Mouse (Mus musculus): ENCODE measurements around the gene Tmprss3. TPM values are rescaled to one million over a fixed set of nuclear protein-coding genes. Genes with fewer than 3 reads are reported as not detected.

Gene Tmprss3
- total RNA-seq, 2 experiments from 2014 or later = not detected

GRCm38 (mm10) chr17:31196283-31196682, 2.5 kb downstream of the Tmprss3 start:
- intact Hi-C loops (cut with DNase I) = no loop called here

GRCm38 (mm10) chr17:31195207-31195606, 3.6 kb downstream of the Tmprss3 start:
- DNase-seq (ENCODE audit: low spot score) = no peak
- intact Hi-C loops (cut with DNase I) = no loop called here

More at GRCm38 (mm10) chr17:31196283-31196682, 2.5 kb downstream of the Tmprss3 start:
- no peak for DNase-seq (ENCODE audit: low spot score)

GRCm38 (mm10) chr17:31193360-31193759, 5.4 kb downstream of the Tmprss3 start:
- no peak for DNase-seq (ENCODE audit: low spot score)
- intact Hi-C loops (cut with DNase I) = no loop called here

DNA sequence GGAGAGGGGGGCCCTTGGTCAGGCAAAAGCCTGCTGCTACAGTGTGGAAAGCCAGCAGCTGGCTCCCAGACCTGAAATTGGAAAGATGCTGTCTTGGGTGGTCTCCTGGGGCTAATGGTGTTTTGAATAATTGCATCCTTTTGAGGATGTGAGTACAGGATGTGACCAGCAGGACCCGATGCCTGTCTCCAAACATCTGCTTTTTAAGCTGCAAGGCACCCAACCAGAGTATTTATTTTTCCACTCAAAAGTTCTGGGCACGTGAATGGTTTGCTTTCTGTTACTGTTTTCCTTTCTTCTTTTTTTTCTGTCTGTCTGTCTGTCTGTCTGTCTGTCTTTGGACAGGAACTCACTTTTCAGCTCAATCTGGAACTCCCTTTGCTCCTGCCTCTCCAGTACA, 6.1 kb downstream of the Tmprss3 start:
- intact Hi-C loops (cut with DNase I) = no loop called here
- no peak for DNase-seq (ENCODE audit: low spot score)

GRCm38 (mm10) chr17:31191825-31192224, 7.0 kb downstream of the Tmprss3 start:
- intact Hi-C loops (cut with DNase I) = no loop called here

DNA sequence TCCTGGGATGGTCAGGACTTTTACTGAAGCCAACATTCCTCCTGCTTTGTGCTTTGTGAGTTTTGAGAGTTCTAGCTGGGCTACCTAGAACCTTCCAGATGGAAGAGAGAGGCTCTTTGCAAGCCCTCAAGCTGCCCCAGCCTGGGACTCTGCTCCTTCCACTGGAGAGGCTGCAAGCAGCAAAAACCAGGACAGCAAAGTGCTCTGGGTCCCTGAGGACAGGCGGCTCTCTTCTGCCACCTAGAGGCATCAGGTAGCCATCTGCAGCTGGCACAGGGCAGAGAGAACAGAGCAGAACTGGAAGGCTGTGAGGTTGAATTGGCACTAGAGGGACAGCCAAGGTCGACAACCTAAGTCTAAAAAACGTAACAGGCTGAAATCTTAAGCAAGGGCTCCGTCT, 11.4 kb downstream of the Tmprss3 start:
- intact Hi-C loops (cut with DNase I) = loop anchor here (1.0 to 2.0 kb wide), 2 partner anchors 49 to 176 kb away; no protein-coding TSS in a partner anchor
- DNase-seq (ENCODE audit: low spot score) = no peak

More at GRCm38 (mm10) chr17:31191825-31192224, 7.0 kb downstream of the Tmprss3 start:
- no peak for DNase-seq (ENCODE audit: low spot score)

DNA sequence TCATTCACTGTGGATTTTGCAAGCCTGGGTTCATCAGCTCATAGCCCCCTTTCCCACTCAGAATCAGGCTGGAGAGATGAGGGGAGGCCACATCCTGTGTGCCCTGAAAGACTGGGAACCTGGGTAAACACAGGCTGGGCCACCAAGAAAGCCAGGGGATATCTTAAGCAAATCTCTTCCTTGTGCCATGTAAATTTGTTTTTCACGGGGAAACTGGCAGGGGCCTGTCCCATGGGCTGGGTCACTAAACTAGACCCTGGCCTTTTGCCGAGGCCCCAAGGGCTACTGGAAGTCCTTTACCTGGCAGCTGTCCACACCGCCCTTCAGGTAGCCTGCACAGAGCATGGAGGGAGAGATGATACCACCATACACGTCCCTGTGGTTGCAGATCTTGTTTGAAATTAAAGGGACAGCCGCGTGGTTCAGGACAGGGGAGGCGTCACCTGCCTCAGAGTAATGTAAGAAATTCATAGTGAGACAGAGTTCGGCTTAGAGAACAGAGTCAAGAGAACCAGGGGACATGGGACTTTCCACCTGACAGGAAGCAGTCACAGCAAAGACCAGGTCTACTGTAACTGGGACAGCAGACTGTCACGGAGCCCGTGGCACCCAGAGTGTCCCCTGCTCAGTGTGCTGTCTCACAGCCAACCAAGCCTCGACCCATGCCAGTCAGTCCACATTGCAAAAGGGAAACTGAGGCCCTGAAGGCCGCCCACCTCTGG, 14.3 kb downstream of the Tmprss3 start:
- no peak for DNase-seq (ENCODE audit: low spot score)
- intact Hi-C loops (cut with DNase I) = no loop called here

DNA sequence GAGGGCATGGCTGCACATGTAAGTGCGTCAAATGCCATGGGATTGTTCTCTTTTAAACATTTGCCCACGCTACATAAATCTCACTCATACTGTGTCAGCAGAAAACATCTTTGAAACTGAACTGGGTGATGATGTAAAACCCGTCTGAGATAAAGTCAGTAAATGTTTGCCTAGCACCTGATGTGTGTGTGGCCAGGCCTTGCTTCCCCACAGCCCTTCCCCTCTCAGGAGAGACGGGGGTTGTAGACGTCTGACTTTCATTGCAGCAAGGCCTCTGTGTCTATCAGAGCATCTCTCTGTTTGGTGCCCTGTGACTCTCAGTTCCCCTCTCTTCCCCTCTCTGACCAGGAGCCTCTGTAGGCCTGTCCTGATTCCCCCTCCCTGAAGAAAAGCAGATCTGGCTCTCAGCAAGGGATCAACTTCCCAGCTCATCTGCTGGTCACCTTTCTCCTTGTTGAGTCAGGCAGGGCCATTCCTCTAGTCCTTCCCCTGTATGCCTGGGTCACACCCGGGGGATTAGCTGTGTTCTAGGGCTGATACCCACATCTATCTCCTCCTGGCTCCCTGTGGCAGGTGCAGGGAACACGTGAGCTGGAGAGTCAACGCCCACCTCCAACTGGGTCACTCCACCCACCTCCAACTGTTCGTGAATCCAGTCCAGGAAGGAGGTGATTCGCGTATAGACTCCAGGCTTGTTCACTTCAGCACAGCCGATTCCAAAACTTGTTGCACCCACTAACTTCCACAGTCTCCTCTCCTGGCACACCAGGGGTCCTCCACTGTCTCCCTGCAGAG, 15.4 kb downstream of the Tmprss3 start:
- intact Hi-C loops (cut with DNase I) = no loop called here
- DNase-seq (ENCODE audit: low spot score) = no peak

DNA sequence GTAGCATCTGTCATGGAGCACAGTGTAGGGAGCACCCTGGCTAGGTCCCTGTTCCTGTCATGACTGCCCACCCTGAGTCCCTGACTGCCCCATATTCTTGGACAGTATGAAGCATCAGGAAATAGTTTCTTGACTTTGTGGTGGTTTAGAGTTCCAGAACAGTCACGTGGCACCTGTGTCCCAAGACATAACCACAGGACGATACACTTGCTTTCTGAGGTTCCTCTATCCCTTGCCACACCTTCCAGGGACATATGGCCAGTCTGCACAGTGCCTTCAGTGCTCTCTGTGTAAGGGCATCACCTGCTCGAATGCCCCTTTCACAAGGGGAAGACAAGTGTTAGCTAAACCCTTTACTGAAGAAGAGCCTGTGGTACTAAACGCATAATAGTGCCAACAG, 17.3 kb downstream of the Tmprss3 start:
- intact Hi-C loops (cut with DNase I) = no loop called here
- DNase-seq (ENCODE audit: low spot score) = no peak

- intact Hi-C loops (cut with DNase I) = no loop called here
- no peak for DNase-seq (ENCODE audit: low spot score)
These were observed 22.5 kb downstream of the Tmprss3 start for GRCm38 (mm10) chr17:31176321-31176720.

GRCm38 (mm10) chr17:31169796-31170195, 29.0 kb downstream of the Tmprss3 start:
- DNase-seq (ENCODE audit: low spot score) = no peak
- intact Hi-C loops (cut with DNase I) = no loop called here

DNA sequence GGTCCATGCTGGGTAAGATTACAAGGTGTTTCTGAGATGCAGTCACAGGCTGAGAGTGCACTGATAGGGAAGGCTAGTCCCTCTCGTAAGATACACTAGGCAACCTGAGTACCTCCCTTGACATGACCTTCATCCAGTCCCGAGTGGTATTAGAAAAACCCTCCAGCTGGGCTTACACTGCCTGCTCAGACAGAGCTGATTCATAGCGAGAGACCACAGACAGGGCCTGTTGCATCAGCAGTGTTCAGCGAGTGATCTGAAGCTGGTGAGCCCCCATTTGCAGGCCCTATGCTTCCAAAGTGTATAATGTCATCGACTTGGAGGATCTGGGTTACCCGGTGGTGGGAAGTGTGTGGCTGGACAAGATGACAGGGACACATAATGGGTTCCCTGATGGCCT, 33.6 kb downstream of the Tmprss3 start, which contains the start of gene Tff1:
TSS of gene Tff1 (minus strand) at position 151 of the 400 bp plus-strand sequence.
- intact Hi-C loops (cut with DNase I) = no loop called here
- no peak for DNase-seq (ENCODE audit: low spot score)

DNA sequence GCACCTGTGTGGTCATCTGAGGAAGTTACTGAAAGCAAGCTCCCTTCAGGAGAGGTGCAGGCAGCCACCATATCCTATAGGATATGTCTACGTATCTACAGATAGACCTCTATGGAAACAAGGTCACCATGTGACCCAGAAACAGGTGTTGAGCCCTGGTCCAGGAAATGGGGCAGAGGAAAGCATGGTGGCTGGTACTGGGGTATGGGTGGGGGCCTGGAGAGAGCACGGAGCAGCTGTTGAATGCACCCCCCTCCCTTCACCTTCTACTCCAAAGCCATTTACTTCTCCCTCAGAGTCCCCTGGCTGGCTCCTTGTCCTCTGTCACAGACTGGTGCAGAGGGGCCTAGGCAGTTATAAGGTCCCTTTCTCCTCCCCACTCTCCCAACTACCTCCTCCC, 35.0 kb downstream of the Tmprss3 start:
- intact Hi-C loops (cut with DNase I) = no loop called here
- DNase-seq (ENCODE audit: low spot score) = no peak

DNA sequence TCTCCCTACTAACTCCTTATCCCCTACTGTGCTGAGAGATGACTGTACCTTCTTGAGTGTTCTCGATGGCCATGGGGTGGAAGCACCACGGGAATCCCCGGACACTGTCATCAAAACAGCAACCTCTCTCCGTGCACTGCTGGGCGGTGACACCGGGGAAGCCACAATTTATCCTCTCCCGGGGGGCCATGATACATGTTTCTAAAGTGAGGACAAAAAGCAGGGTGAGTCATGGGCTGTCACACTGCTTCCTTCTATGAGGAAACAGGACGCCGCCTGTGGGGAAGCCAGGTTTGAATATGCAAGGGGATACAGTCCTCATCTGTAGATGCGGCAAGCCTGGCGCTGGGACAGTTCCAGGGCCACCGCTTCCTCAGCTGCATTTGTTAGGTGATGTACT, 36.2 kb downstream of the Tmprss3 start:
- intact Hi-C loops (cut with DNase I) = no loop called here

GRCm38 (mm10) chr17:31160291-31160690, 38.5 kb downstream of the Tmprss3 start:
- DNase-seq (ENCODE audit: low spot score) = no peak
- intact Hi-C loops (cut with DNase I) = no loop called here

More for the DNA sequence above, 36.2 kb downstream of the Tmprss3 start:
- DNase-seq (ENCODE audit: low spot score) = no peak

- DNase-seq (ENCODE audit: low spot score) = no peak
- intact Hi-C loops (cut with DNase I) = no loop called here
These were observed 40.9 kb downstream of the Tmprss3 start for GRCm38 (mm10) chr17:31157921-31158320.

- intact Hi-C loops (cut with DNase I) = no loop called here
- no peak for DNase-seq (ENCODE audit: low spot score)
These were observed 45.0 kb downstream of the Tmprss3 start for GRCm38 (mm10) chr17:31153785-31154184.

DNA sequence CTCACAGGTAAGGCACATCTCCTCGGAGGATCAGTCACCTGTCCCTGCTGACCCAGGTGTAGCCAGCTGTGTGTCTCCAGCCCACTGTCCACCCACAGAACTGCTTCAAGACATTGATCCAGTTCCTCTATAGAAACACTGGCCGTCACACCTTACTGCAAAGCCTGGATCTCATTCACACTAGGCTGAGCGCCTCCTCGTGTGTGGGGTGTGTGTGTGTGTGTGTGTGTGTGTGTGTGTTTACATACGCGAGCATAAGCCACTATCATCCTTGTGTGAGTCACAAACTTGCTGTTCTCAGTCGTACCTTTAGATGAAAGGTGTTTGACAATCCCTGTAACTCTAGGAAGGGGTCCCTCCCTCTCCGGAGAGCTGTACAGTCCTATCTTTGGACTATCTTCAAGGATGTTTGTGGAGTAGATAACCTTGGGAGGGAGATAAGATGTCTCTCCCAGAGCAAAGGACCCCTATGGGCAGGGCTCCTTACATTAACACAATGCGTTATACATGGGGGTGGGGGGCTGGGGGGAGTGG, 45.7 kb downstream of the Tmprss3 start:
- intact Hi-C loops (cut with DNase I) = no loop called here

GRCm38 (mm10) chr17:31152512-31152911, 46.3 kb downstream of the Tmprss3 start:
- intact Hi-C loops (cut with DNase I) = no loop called here
- no peak for DNase-seq (ENCODE audit: low spot score)

More for the DNA sequence above, 45.7 kb downstream of the Tmprss3 start:
- no peak for DNase-seq (ENCODE audit: low spot score)

DNA sequence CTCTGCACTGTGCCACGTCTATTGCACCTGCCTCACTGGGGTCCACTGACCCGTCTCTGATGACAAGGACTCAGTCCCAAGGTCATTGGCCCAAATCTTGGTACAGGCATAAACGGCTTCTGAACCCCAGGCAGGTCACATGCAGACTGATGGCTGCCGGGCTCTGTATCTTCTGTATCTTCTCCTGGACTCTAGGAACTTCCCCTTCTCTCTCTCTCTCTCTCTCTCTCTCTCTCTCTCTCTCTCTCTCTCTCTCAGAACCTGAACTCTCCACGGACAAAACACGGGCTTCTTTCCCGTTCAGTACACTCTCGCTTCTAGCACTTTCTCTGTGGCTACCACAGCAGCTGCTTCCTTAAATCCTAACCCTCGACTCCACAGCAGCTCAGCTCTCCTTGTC, 52.8 kb downstream of the Tmprss3 start:
- DNase-seq (ENCODE audit: low spot score) = no peak
- intact Hi-C loops (cut with DNase I) = no loop called here
